Mouse (Mus musculus) neural tube, embryonic 11.5 days (tissue): Measurements from ENCODE around the gene Gjd3. TPM values are rescaled to one million over a fixed set of nuclear protein-coding genes. Genes with fewer than 3 reads are reported as not detected.

ENCODE experiments used
- ATAC-seq: fragments of 200-750 bp; cut with Nextera tagmentation; 2 replicates; pipeline ENCODE4 v1.8.0; 2017; ENCODE audit warnings: moderate number of reproducible peaks, mild to moderate bottlenecking, moderate TSS enrichment, moderate library complexity; ENCODE audit not compliant: insufficient read depth, low FRiP score, low TSS enrichment
- DNase-seq: peaks from one replicate; pipeline ENCODE4 v3.0.0-alpha.2; 2015; ENCODE audit warnings: low spot score
- H3K27ac ChIP-seq: fragments of 300-500 bp; sonication (generic); 2 replicates; pipeline ENCODE4 v1.5.1; 2014; ENCODE audit warnings: low read depth, mild to moderate bottlenecking, low read length
- H3K27me3 ChIP-seq: fragments of 300-500 bp; sonication (generic); 2 replicates; pipeline ENCODE4 v1.6.1; 2014; ENCODE audit warnings: mild to moderate bottlenecking, low read length, mixed read lengths; ENCODE audit not compliant: control insufficient read depth, insufficient read depth
- H3K36me3 ChIP-seq: fragments of 300-500 bp; sonication (generic); 2 replicates; pipeline ENCODE4 v1.6.1; 2014; ENCODE audit warnings: mild to moderate bottlenecking, low read length, moderate library complexity, mixed read lengths; ENCODE audit not compliant: control insufficient read depth, insufficient read depth
- H3K4me1 ChIP-seq: fragments of 300-500 bp; sonication (generic); 2 replicates; pipeline ENCODE4 v1.6.1; 2014; ENCODE audit warnings: low read length, mixed read lengths; ENCODE audit not compliant: control insufficient read depth, insufficient read depth
- H3K4me2 ChIP-seq: fragments of 300-500 bp; sonication (generic); 2 replicates; pipeline ENCODE4 v1.6.1; 2014; ENCODE audit warnings: low read depth, mild to moderate bottlenecking, moderate library complexity
- H3K4me3 ChIP-seq: fragments of 300-500 bp; sonication (generic); 2 replicates; pipeline ENCODE4 v1.5.1; 2014; ENCODE audit warnings: low read depth, low read length
- H3K9ac ChIP-seq: fragments of 300-500 bp; sonication (generic); 2 replicates; pipeline ENCODE4 v1.6.1; 2014; ENCODE audit warnings: mild to moderate bottlenecking, low read length
- H3K9me3 ChIP-seq: fragments of 300-500 bp; sonication (generic); 2 replicates; pipeline ENCODE4 v1.6.1; 2016; ENCODE audit warnings: low read length; ENCODE audit not compliant: control insufficient read depth
- WGBS: fragments of 180-500 bp; shearing (Covaris S2); extraction: QIAGEN DNeasy Blood & Tissue Kit; methylation state at CpG from one replicate; pipeline ENCODE4 v1.1.7; 2014; 5-methylcytosine and 5-hydroxymethylcytosine counted together
- polyA plus RNA-seq: library from polyadenylated mRNA; unstranded; fragments of >200 nt; fragmentation: Nextera tagmentation; extraction: Ambion mirVana; gene quantifications from 2 replicates; pipeline ENCODE4 v1.2.1, GENCODE M21; 2014

Gene Gjd3
- polyA plus RNA-seq, 1 experiment from 2014 or later, result 0.57 TPM

GRCm38 (mm10) chr11:99013856-99014255, 31.0 kb upstream of the Gjd3 start:
- Histone ChIP-seq H3K9me3 (no peaks in the 10 kb centered on the region), H3K27ac (no peak overlapping the region), H3K4me2 (no peak overlapping the region), H3K9ac (no peak overlapping the region), H3K4me1 (no peaks in the 10 kb centered on the region), H3K4me3 (no peak overlapping the region), H3K36me3 (peaks cover 24% of the 10 kb centered on the region), H3K27me3 (no peaks in the 10 kb centered on the region)
- 96% methylated on average over 1 of the region's 1 CpGs for WGBS
- ATAC-seq, result no peak
- no peak for DNase-seq

GRCm38 (mm10) chr11:99010706-99011105, 27.9 kb upstream of the Gjd3 start:
- WGBS, result 96% methylated on average over 5 of the region's 5 CpGs
- Histone ChIP-seq H3K4me1 (no peaks in the 10 kb centered on the region), H3K4me3 (no peak overlapping the region), H3K9me3 (no peaks in the 10 kb centered on the region), H3K36me3 (peaks cover 26% of the 10 kb centered on the region), H3K4me2 (no peak overlapping the region), H3K27me3 (no peaks in the 10 kb centered on the region), H3K27ac (no peak overlapping the region), H3K9ac (no peak overlapping the region)
- no peak for ATAC-seq
- DNase-seq, result no peak

- 96% methylated on average over 4 of the region's 4 CpGs for WGBS
- no peak overlapping the region for H3K4me2 ChIP-seq
- no peaks in the 10 kb centered on the region for H3K27me3 ChIP-seq
- no peaks in the 10 kb centered on the region for H3K9me3 ChIP-seq
- H3K27ac ChIP-seq, result no peak overlapping the region
- DNase-seq (no peak), ATAC-seq (no peak)
- no peak overlapping the region for H3K4me3 ChIP-seq
- H3K36me3 ChIP-seq, result peaks cover 25% of the 10 kb centered on the region
- no peak overlapping the region for H3K9ac ChIP-seq
- H3K4me1 ChIP-seq, result no peaks in the 10 kb centered on the region
These were observed 27.3 kb upstream of the Gjd3 start for GRCm38 (mm10) chr11:99010124-99010523.

DNA sequence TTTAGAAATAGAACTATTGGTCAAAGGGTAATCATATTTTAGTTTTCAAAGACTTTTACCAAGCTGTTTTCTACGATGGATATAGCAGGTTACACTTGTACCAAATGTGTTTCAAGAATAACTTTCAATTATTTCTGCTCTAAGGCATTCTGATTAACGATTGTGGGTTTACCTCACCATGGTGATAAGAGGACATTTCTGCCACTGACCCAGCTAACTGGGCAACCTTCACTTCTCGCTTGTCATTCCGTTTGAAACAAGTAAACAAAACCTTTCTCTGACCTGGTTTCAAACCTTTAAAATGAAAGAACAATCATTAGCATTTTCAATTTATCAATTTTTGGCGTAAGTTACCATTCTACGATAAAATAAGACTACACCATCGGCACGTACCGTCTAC, 24.0 kb upstream of the Gjd3 start:
- Histone ChIP-seq H3K9ac (no peak overlapping the region), H3K4me3 (no peak overlapping the region), H3K9me3 (no peaks in the 10 kb centered on the region), H3K4me2 (no peak overlapping the region), H3K27me3 (no peaks in the 10 kb centered on the region), H3K36me3 (peaks cover 38% of the 10 kb centered on the region), H3K4me1 (no peaks in the 10 kb centered on the region), H3K27ac (no peak overlapping the region)
- WGBS, result 95% methylated on average over 9 of the region's 9 CpGs
- no peak for ATAC-seq
- DNase-seq, result no peak

DNA sequence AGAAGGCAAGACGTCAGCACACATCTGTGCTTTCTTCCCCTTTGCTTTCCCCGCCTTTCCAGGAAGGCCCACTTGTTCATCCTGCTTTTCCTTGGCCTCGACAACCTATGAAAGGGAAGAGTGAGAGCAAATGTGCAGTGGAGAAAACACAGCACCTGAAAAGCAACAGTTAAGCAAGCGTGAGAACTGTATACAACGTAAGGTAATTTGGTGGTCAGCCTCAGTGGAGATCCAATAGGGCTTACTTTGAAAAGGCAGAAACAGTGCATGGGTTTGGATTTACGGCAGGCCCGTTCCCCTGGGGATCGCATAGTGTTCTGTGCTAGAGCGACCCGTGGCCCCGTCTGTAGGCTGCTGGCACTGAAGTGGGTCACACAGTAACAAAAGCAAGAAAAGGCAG, 16.4 kb upstream of the Gjd3 start:
- peaks cover 41% of the 10 kb centered on the region for H3K36me3 ChIP-seq
- no peaks in the 10 kb centered on the region for H3K4me1 ChIP-seq
- no peak overlapping the region for H3K4me2 ChIP-seq
- H3K9ac ChIP-seq, result no peak overlapping the region
- DNase-seq, result no peak
- H3K27ac ChIP-seq, result no peak overlapping the region
- ATAC-seq, result no peak
- H3K4me3 ChIP-seq, result no peak overlapping the region
- no peaks in the 10 kb centered on the region for H3K27me3 ChIP-seq
- WGBS, result 82% methylated on average over 11 of the region's 11 CpGs
- H3K9me3 ChIP-seq, result no peaks in the 10 kb centered on the region

DNA sequence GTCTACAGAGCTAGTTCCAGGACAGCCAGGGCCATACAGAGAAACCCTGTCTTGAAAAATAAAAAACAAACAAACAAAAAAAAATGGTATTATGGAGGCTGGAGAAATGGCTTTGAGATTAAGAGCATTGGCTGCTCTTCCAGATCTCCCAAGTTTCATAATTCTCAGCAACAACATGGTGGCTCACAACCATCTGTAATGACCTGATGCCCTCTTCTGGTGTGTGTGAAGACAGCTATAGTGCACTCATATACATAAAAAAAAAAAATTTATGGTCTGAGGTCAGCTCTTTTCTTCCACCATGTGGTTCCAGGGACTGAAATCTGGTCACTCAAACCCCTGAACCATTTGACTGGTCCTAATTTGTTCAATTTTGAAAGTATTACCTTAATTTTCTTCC, 16.0 kb upstream of the Gjd3 start:
- Histone ChIP-seq H3K27me3 (no peaks in the 10 kb centered on the region), H3K4me2 (no peak overlapping the region), H3K36me3 (peaks cover 41% of the 10 kb centered on the region), H3K9me3 (no peaks in the 10 kb centered on the region), H3K4me1 (no peaks in the 10 kb centered on the region), H3K9ac (no peak overlapping the region), H3K27ac (no peak overlapping the region), H3K4me3 (no peak overlapping the region)
- DNase-seq (no peak), ATAC-seq (no peak)

DNA sequence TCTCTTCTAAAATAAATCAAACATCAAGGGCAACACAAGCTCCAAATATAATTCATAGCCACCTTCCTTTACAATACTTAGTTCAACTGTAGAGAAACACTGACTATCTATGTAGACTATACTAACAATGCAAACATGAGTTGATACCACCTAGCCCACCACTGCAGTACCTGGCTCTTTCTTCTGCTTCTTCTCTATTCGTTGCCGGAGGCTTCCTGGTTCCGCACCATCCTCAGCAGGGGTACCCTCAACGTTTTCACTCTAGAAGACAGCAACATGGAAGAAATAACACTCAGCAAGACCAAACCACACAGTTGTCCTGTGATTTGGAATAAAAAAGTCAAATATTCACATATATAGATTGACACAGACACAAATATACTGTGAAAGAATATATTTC, 14.8 kb upstream of the Gjd3 start:
- no peaks in the 10 kb centered on the region for H3K4me1 ChIP-seq
- H3K9me3 ChIP-seq, result no peaks in the 10 kb centered on the region
- DNase-seq (no peak), ATAC-seq (no peak)
- no peaks in the 10 kb centered on the region for H3K27me3 ChIP-seq
- no peak overlapping the region for H3K27ac ChIP-seq
- peaks cover 40% of the 10 kb centered on the region for H3K36me3 ChIP-seq
- no peak overlapping the region for H3K9ac ChIP-seq
- 96% methylated on average over 4 of the region's 4 CpGs for WGBS
- no peak overlapping the region for H3K4me3 ChIP-seq
- no peak overlapping the region for H3K4me2 ChIP-seq

DNA sequence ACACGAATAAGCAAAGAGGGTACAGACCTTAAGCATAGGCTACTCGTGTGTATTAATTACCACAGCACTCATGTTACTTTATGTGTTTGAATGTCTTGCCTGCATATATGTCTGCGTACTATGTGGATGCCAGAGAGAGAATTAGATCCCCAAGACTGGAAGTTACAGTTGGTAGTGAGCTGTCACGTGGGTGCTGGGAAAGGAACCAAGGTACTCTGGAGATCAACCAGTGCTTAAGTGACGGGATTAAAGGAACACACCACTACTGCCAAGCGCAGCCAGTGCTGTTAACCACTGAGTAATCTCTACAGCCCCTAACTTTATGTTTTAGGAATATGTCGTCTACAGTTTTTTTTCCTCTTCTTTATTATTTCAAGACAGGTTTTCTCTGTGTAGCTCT, 13.2 kb upstream of the Gjd3 start:
- no peaks in the 10 kb centered on the region for H3K9me3 ChIP-seq
- H3K27me3 ChIP-seq, result no peaks in the 10 kb centered on the region
- no peak for ATAC-seq
- H3K9ac ChIP-seq, result no peak overlapping the region
- H3K4me2 ChIP-seq, result no peak overlapping the region
- no peaks in the 10 kb centered on the region for H3K4me1 ChIP-seq
- H3K4me3 ChIP-seq, result no peak overlapping the region
- WGBS, result 92% methylated on average over 7 of the region's 7 CpGs
- peaks cover 39% of the 10 kb centered on the region for H3K36me3 ChIP-seq
- H3K27ac ChIP-seq, result no peak overlapping the region
- no peak for DNase-seq

DNA sequence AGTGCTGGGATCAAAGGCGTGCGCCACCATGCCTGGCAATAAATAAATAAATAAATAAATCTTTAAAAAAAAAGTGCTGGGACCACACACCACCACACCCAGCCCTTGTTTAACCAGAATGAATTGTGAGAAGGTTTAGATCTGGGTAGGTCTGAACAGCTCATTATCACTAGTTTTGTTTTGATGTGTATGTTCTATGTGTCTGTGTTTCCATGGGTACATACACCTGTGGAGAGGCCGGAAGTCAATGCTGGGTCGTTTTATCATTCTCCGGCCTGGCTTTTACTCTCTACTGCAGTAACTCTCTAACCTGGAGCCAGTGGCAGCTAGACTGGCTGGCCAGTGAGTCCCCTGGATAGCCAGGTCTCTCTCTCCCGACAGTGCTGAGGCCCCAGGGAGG, 8.1 kb upstream of the Gjd3 start:
- H3K9me3 ChIP-seq, result no peaks in the 10 kb centered on the region
- H3K9ac ChIP-seq, result no peak overlapping the region
- H3K4me2 ChIP-seq, result no peak overlapping the region
- H3K27ac ChIP-seq, result no peak overlapping the region
- 89% methylated on average over 6 of the region's 6 CpGs for WGBS
- H3K36me3 ChIP-seq, result peaks cover 22% of the 10 kb centered on the region
- H3K4me1 ChIP-seq, result no peaks in the 10 kb centered on the region
- no peaks in the 10 kb centered on the region for H3K27me3 ChIP-seq
- ATAC-seq (no peak), DNase-seq (no peak)
- H3K4me3 ChIP-seq, result no peak overlapping the region
